Mouse (Mus musculus) ES-E14 (cell line): ENCODE results near the gene Pnma1. TPM values are rescaled to one million over a fixed set of nuclear protein-coding genes. Genes with fewer than 3 reads are reported as not detected.

Source experiments
- DNase-seq: peaks from one replicate; pipeline ENCODE4 v3.0.0-alpha.2; 2013; ENCODE audit warnings: low read depth, low spot score
- H3K27ac ChIP-seq: 2 replicates; pipeline ENCODE4 v1.5.1; 2012; ENCODE audit warnings: low read depth, mild to moderate bottlenecking, low read length, moderate library complexity, mixed read lengths; ENCODE audit not compliant: poor library complexity, insufficient read depth, severe bottlenecking
- H3K36me3 ChIP-seq: 2 replicates; pipeline ENCODE4 v1.6.1; 2012; ENCODE audit warnings: mild to moderate bottlenecking, low read length, moderate library complexity, mixed read lengths; ENCODE audit not compliant: control insufficient read depth, poor library complexity, insufficient read depth, severe bottlenecking
- H3K4me1 ChIP-seq, 2 experiments: fragments of 150-350 bp in 1 of 2; sonication (generic) in 1 of 2; 2 replicates each; pipeline ENCODE4 v1.6.1; 2012; ENCODE audit warnings: low read length in 2 of 2, mild to moderate bottlenecking in 1 of 2, mixed read lengths in 1 of 2; ENCODE audit not compliant: control insufficient read depth in 2 of 2, insufficient read depth in 2 of 2, poor library complexity in 1 of 2
- H3K4me3 ChIP-seq, 2 experiments: fragments of 150-350 bp in 1 of 2; sonication (generic) in 1 of 2; 2 replicates each; pipeline ENCODE4 v1.5.1; 2012; ENCODE audit warnings: low read length in 2 of 2, low read depth in 1 of 2, mild to moderate bottlenecking in 1 of 2, mixed read lengths in 1 of 2; ENCODE audit not compliant: insufficient read depth in 1 of 2, poor library complexity in 1 of 2, severe bottlenecking in 1 of 2
- H3K9ac ChIP-seq: 2 replicates; pipeline ENCODE4 v1.6.1; 2012; ENCODE audit warnings: low read depth, mild to moderate bottlenecking, low read length, mixed read lengths; ENCODE audit not compliant: poor library complexity, insufficient read depth, severe bottlenecking
- H3K9me3 ChIP-seq: fragments of 150-350 bp; sonication (generic); 2 replicates; pipeline ENCODE4 v1.6.1; 2012; ENCODE audit warnings: low read depth, mild to moderate bottlenecking, low read length; ENCODE audit not compliant: control insufficient read depth, insufficient read depth
- CHD2 ChIP-seq: IDR thresholded peaks from 2 replicates; pipeline ENCODE4 v1.6.1; 2014; ENCODE audit warnings: mild to moderate bottlenecking, low read depth, low read length, inconsistent platforms
- HCFC1 ChIP-seq: IDR thresholded peaks from 2 replicates; pipeline ENCODE4 v1.6.1; 2012; ENCODE audit warnings: low read length, inconsistent platforms, borderline replicate concordance; ENCODE audit not compliant: insufficient read depth
- MAFK ChIP-seq: IDR thresholded peaks from 2 replicates; pipeline ENCODE4 v1.6.1; 2014; ENCODE audit warnings: mild to moderate bottlenecking, low read depth, low read length, inconsistent platforms; ENCODE audit not compliant: insufficient read depth
- ZC3H11A ChIP-seq: IDR thresholded peaks from 2 replicates; pipeline ENCODE4 v1.6.1; 2012; ENCODE audit warnings: low read depth, mild to moderate bottlenecking, inconsistent platforms, low read length, borderline replicate concordance
- ZNF384 ChIP-seq: IDR thresholded peaks from 2 replicates; pipeline ENCODE4 v1.6.1; 2012; ENCODE audit warnings: low read depth, low read length, inconsistent platforms
- in situ Hi-C, 2 experiments: fragments of 600-800 bp; cut with MboI; formaldehyde crosslinking; loops; one replicate each; pipeline ENCODE4 v1.15.1; 2025; ENCODE audit warnings: low sequenced_read_pairs in 2 of 2, inconsistent platforms in 1 of 2; ENCODE audit not compliant: unreplicated experiment in 2 of 2
- total RNA-seq: library from RNA; depleted of rRNA; stranded (reverse); fragments of 300-350 nt; gene quantifications from 2 replicates; pipeline ENCODE4 v1.2.3, GENCODE M21; 2012; rRNA removed

Pnma1 gene
- 0.80 and 1.5 TPM in 2 replicates for total RNA-seq

GRCm38 (mm10) chr12:84147954-84148621, at the start of gene Pnma1:
TSS of gene Pnma1 (minus strand) at chr12:84148489.
- TF ChIP-seq CHD2 (no peak), HCFC1 (0 out of 2 replicates have a peak, but pooled peaks have one; percentile 29)
- H3K4me1 ChIP-seq: peaks cover 0 to 4% of the 10 kb centered on the region in 2 experiments; a peak in 1 of 4 replicates
- no peaks in the 10 kb centered on the region for H3K9me3 ChIP-seq
- H3K27ac ChIP-seq: no peak within 1 kb of the TSS
- H3K9ac ChIP-seq: peak within 1 kb of the TSS; percentile 11
- peaks cover 15% of the 10 kb centered on the region for H3K36me3 ChIP-seq
- H3K4me3 ChIP-seq: peak within 1 kb of the TSS; percentile 41 to 60
- DNase-seq: no peak
- in situ Hi-C loops: no loop called here

- Histone ChIP-seq H3K9me3 (no peaks in the 10 kb centered on the region), H3K4me3 (no peak overlapping the region), H3K27ac (no peak overlapping the region), H3K36me3 (no peaks in the 10 kb centered on the region), H3K4me1 (peaks cover 31 to 41% of the 10 kb centered on the region in 2 experiments; a peak in 3 of 4 replicates), H3K9ac (no peak overlapping the region)
- no peak for TF ChIP-seq ZC3H11A
- TF ChIP-seq ZNF384: no peak
- no peak for TF ChIP-seq CHD2
- TF ChIP-seq MAFK: no peak
- TF ChIP-seq HCFC1: no peak
- DNase-seq: no peak
- in situ Hi-C loops: no loop called here
These were observed 46.9 kb upstream of the Pnma1 start for GRCm38 (mm10) chr12:84195195-84195594.

GRCm38 (mm10) chr12:84194400-84195109, 46.3 kb upstream of the Pnma1 start:
- Histone ChIP-seq H3K9ac (peak overlapping the region; percentile 54), H3K4me1 (peaks cover 33 to 46% of the 10 kb centered on the region in 2 experiments), H3K9me3 (no peaks in the 10 kb centered on the region), H3K4me3 (peak overlapping the region; percentile 36 to 38; a peak in 3 of 4 replicates), H3K36me3 (no peaks in the 10 kb centered on the region), H3K27ac (peak overlapping the region; percentile 37)
- in situ Hi-C loops: no loop called here
- no peak for DNase-seq
- TF ChIP-seq ZNF384 (no peak), CHD2 (no peak), HCFC1 (no peak), ZC3H11A (no peak), MAFK (no peak)

DNA sequence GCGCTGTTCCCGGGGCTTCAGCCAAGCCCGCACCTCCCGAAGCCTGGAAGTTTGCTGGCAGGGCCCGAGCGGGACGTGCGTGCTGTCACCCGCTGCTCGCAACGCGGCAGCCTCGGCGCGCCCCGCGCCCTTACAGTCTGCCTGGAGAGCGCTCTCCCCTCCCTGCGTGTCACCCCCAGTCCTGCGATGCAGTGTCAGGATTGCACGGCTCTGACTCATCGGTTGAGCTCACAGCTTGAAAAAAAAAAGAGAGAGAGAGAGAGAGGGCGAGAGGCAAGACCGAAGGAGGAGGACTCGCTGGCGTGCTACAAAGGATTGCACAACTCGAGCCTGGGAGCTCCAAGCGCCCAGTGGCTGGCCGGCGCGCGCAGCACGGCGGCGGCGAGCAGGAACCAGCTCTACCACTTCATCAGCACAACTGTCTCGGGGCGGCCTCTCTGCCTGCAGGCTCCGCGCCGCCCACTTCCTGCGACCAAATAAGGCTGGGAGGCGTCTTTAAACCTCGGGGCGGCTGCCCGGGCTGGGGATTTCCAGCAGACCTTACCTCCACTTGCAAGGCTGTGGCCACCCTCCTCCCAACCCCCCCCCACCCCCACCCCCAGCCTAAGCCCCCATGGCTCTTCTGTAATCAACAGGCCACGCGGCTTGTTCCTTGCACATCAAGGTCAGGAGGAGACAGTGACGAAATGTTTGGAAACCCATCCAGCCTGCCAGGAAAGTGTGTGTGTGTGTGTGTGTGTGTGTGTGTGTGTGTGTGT, 45.5 kb upstream of the Pnma1 start:
- TF ChIP-seq HCFC1: peak; percentile 26; the same call in 1 of the 2 replicates
- TF ChIP-seq CHD2: no peak
- TF ChIP-seq ZC3H11A: no peak
- peak; percentile 81 for TF ChIP-seq ZNF384
- TF ChIP-seq MAFK: peak; percentile 51; the same call in 1 of the 2 replicates
- Histone ChIP-seq H3K4me1 (peaks cover 38 to 48% of the 10 kb centered on the region in 2 experiments), H3K9ac (peak overlapping the region; percentile 84)

More for the DNA sequence above, 45.5 kb upstream of the Pnma1 start:
- H3K36me3 ChIP-seq: no peaks in the 10 kb centered on the region
- no peaks in the 10 kb centered on the region for H3K9me3 ChIP-seq
- in situ Hi-C loops: no loop called here
- H3K27ac ChIP-seq: peak overlapping the region; percentile 73
- DNase-seq: peak; percentile 84
- H3K4me3 ChIP-seq: peak overlapping the region; percentile 70 to 93
